Mouse (Mus musculus) midbrain, embryonic 15.5 days (tissue): ENCODE results near the gene Lef1. TPM values are rescaled to one million over a fixed set of nuclear protein-coding genes. Genes with fewer than 3 reads are reported as not detected.

Experiments used
- ATAC-seq: fragments of 200-750 bp; cut with Nextera tagmentation; replicated peaks from 2 replicates; pipeline ENCODE4 v1.8.0; 2017; ENCODE audit warnings: moderate TSS enrichment
- H3K27ac ChIP-seq: fragments of 300-500 bp; sonication (generic); 2 replicates; pipeline ENCODE4 v1.5.1; 2015; ENCODE audit warnings: mild to moderate bottlenecking, inconsistent platforms
- H3K27me3 ChIP-seq: fragments of 300-500 bp; sonication (generic); replicated peaks from 2 replicates; pipeline ENCODE4 v1.6.1; 2015; ENCODE audit warnings: inconsistent platforms
- H3K36me3 ChIP-seq: fragments of 300-500 bp; sonication (generic); replicated peaks from 2 replicates; pipeline ENCODE4 v1.6.1; 2015; ENCODE audit warnings: inconsistent platforms
- H3K4me1 ChIP-seq: fragments of 300-500 bp; sonication (generic); 2 replicates; pipeline ENCODE4 v1.6.1; 2015; ENCODE audit warnings: inconsistent platforms
- H3K4me2 ChIP-seq: fragments of 300-500 bp; sonication (generic); 2 replicates; pipeline ENCODE4 v1.6.1; 2015; ENCODE audit warnings: inconsistent platforms, mild to moderate bottlenecking, moderate library complexity
- H3K4me3 ChIP-seq: fragments of 300-500 bp; sonication (generic); 2 replicates; pipeline ENCODE4 v1.5.1; 2015; ENCODE audit warnings: mild to moderate bottlenecking, inconsistent platforms
- H3K9ac ChIP-seq: fragments of 300-500 bp; sonication (generic); 2 replicates; pipeline ENCODE4 v1.6.1; 2015; ENCODE audit warnings: mild to moderate bottlenecking, inconsistent platforms
- H3K9me3 ChIP-seq: fragments of 300-500 bp; sonication (generic); 2 replicates; pipeline ENCODE4 v1.6.1; 2016; ENCODE audit warnings: inconsistent platforms
- WGBS: fragments of 180-500 bp; shearing (Covaris S2); methylation state at CpG from one replicate; pipeline ENCODE4 v1.1.7; 2015; ENCODE audit warnings: mixed read lengths; 5-methylcytosine and 5-hydroxymethylcytosine counted together
- polyA plus RNA-seq: library from polyadenylated mRNA; unstranded; fragments of >200 nt; fragmentation: Nextera tagmentation; extraction: Ambion mirVana; gene quantifications from 2 replicates; pipeline ENCODE4 v1.2.1, GENCODE M21; 2015

Lef1 gene
- polyA plus RNA-seq, 1 experiment from 2014 or later: 79.6 TPM

DNA sequence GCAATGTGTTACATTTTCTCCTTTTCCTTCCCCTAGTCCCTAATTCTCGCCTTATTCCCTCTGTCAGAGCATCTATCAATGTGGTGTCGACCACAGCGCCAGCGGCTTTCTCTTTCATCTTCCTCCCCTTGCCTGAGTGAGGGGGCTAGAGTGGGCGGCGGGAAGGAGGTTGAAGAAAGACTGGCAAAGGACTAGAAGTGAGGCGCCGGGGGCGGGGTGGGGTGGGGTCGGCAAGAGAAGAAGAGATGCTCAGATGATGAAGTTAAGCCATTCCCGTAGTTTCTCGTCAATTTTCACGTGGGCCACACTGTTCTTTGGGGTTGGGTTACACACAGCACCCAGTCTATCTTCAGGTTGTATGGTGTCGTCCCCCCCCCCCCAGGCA lies 593 bp upstream of the Lef1 start:
- Histone ChIP-seq H3K4me1 (peaks cover 62% of the 10 kb centered on the region), H3K9me3 (no peaks in the 10 kb centered on the region), H3K9ac (peak overlapping the region; percentile 74; the same call in 1 of the 2 replicates), H3K4me3 (peak overlapping the region; percentile 57), H3K4me2 (peak overlapping the region; percentile 65), H3K27ac (peak overlapping the region; percentile 88), H3K36me3 (no peaks in the 10 kb centered on the region), H3K27me3 (no peaks in the 10 kb centered on the region)
- ATAC-seq: peak; percentile 32
- under 1% methylated on average over 14 of the region's 14 CpGs for WGBS

DNA sequence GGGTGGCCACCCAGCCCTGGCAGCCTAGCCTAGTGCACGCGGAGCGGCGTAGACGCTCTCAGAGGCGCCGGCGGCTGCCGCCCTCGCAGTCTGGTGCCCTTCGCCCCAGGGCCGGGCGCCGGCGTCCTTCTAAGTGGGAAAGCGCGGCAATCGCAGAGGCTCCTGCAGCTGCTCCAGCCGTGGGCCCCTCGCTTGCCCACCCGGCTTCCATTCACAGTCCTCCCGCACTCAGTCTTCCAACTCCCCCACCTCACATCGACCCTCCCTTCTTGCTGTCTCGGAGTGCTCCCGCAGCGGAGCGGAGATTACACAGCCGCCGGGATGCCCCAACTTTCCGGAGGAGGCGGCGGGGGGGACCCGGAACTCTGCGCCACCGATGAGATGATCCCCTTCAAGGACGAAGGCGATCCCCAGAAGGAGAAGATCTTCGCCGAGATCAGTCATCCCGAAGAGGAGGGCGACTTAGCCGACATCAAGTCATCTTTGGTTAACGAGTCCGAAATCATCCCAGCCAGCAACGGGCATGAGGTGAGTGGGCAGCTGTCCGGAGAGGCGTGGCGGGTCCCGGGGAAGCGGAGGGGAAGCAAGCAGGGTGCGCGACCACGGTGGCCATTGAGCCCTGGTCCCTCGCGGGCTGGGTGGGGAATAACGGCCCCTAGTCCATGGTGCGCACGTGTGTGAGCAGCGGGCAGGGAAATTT lies 1.0 kb downstream of the Lef1 start:
- WGBS: under 1% methylated on average over 59 of the region's 59 CpGs
- H3K27me3 ChIP-seq: no peaks in the 10 kb centered on the region
- H3K4me3 ChIP-seq: peak overlapping the region; percentile 57

DNA sequence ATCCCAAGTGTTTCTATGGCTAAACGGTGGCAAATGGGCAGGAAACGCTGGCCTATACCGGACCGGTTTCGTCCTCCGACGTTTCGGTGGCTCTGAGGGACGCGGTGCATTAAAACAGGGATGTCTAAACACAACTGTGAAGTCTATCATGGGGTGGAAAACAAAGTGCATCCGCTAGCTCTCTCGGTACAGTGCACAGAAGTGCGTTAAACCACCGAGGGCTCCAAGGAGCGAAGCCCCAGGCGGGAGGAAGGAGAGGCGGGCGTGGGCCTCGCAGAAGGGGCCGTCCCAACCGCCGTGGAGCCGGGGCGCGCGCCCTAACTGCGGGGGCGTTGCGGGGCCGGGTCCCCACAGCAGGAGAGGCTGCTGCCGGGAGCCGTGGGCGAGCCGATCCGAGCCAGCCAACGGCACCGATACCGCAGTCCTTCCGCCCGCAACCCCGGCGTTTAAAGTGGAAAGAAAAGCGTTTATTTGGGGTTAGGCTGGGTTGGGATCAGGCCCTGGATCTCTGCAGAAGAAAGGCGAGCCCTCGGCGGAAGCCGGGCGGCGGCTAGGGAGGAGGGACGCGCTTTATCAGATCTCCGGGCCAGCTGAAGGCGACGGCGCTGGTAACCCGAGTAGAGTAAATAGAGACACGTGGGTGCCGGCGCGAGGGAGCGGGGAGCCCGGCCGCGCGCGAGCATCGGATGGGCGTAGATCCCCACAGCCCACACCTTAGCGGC lies 1.7 kb downstream of the Lef1 start:
- Histone ChIP-seq H3K27me3 (no peaks in the 10 kb centered on the region), H3K27ac (peak overlapping the region; percentile 88), H3K4me3 (peak overlapping the region; percentile 57), H3K36me3 (no peaks in the 10 kb centered on the region; the same call in 1 of the 2 replicates), H3K4me1 (peaks cover 46% of the 10 kb centered on the region), H3K9me3 (no peaks in the 10 kb centered on the region), H3K9ac (peak overlapping the region; percentile 74), H3K4me2 (peak overlapping the region; percentile 65)
- ATAC-seq: peak; percentile 24; the same call in 1 of the 2 replicates
- WGBS: under 1% methylated on average over 69 of the region's 69 CpGs

More for the DNA sequence above, 1.0 kb downstream of the Lef1 start:
- ATAC-seq: peak; percentile 32; the same call in 1 of the 2 replicates
- Histone ChIP-seq H3K27ac (peak overlapping the region; percentile 88), H3K4me1 (peaks cover 50% of the 10 kb centered on the region), H3K9me3 (no peaks in the 10 kb centered on the region), H3K36me3 (no peaks in the 10 kb centered on the region; the same call in 1 of the 2 replicates), H3K9ac (peak overlapping the region; percentile 74), H3K4me2 (peak overlapping the region; percentile 65)

DNA sequence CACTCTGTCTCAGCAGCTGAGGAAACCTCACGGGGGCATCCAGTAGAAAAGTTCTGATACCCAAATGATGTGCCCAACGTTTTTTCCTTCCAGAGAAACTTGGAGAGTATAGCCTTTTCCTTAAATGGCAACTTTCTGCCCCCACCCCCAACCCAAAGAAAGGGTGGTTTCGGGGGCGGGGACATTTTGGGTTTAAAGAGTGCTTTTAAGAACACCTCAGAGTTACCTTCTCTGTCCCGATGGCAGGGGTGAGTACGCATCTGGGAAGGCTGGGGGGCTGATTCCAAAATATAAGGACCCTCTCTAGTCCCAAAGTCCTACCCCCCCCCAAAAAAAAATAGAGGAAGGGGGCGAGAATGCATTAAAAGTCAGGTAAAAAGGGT lies 2.3 kb downstream of the Lef1 start:
- H3K27me3 ChIP-seq: no peaks in the 10 kb centered on the region

DNA sequence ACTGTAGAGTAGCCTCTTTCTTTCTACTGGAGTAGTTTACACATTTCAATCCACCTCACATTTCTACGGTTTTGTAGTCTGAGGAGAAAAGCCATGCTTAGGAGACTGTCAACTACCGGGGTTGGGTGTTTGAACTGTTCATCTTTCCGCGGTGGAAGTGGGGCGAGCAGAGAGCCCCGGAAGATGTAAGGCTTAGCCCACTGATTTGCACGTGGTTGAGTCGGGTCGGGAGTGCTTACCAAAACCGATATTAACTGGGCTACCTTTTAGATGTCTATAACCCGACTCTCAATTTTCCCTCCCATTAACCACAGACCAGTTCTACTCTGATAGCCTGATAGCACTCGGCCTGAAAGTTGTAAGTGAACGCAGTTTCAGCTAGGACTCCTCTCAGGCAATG lies 2.8 kb downstream of the Lef1 start:
- Histone ChIP-seq H3K27me3 (no peaks in the 10 kb centered on the region), H3K9ac (peak overlapping the region; percentile 74), H3K27ac (no peak overlapping the region), H3K36me3 (no peaks in the 10 kb centered on the region; the same call in 1 of the 2 replicates), H3K9me3 (no peaks in the 10 kb centered on the region), H3K4me1 (peaks cover 40% of the 10 kb centered on the region), H3K4me3 (peak overlapping the region; percentile 57), H3K4me2 (peak overlapping the region; percentile 65)
- WGBS: 3% methylated on average over 13 of the region's 13 CpGs
- ATAC-seq: no peak

More for the DNA sequence above, 2.3 kb downstream of the Lef1 start:
- 1% methylated on average over 7 of the region's 7 CpGs for WGBS
- Histone ChIP-seq H3K27ac (peak overlapping the region; percentile 88), H3K9ac (peak overlapping the region; percentile 74), H3K4me1 (peaks cover 44% of the 10 kb centered on the region), H3K4me3 (peak overlapping the region; percentile 57), H3K9me3 (no peaks in the 10 kb centered on the region), H3K36me3 (no peaks in the 10 kb centered on the region; the same call in 1 of the 2 replicates), H3K4me2 (peak overlapping the region; percentile 65)
- no peak for ATAC-seq

DNA sequence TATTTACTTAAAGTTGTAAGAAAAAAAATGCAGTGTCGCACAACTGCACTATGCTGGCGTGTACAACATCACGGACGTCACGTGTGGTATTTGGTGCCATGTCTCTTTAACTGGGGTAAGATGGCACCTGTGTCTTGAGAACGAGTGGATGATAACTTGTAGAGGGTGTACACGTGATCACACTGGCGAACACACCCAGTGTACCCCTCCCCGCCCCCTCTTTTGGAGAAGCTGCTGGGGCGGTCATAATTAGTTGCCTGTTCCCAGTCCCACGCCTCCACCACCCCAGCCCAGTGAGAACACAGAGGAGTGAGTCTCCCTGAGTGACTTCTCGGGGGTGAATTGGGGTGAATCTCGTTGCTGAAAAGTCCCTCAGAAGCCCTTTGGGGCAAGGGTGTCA lies 5.8 kb downstream of the Lef1 start:
- peaks cover 25% of the 10 kb centered on the region; the same call in 1 of the 2 replicates for H3K4me1 ChIP-seq
- H3K9ac ChIP-seq: no peak overlapping the region
- peak overlapping the region; percentile 26 for H3K4me3 ChIP-seq
- peak overlapping the region; percentile 41 for H3K4me2 ChIP-seq
- no peaks in the 10 kb centered on the region; the same call in 1 of the 2 replicates for H3K36me3 ChIP-seq
- 90% methylated on average over 13 of the region's 13 CpGs for WGBS
- no peaks in the 10 kb centered on the region for H3K9me3 ChIP-seq
- H3K27me3 ChIP-seq: no peaks in the 10 kb centered on the region
- no peak overlapping the region for H3K27ac ChIP-seq
- no peak for ATAC-seq

DNA sequence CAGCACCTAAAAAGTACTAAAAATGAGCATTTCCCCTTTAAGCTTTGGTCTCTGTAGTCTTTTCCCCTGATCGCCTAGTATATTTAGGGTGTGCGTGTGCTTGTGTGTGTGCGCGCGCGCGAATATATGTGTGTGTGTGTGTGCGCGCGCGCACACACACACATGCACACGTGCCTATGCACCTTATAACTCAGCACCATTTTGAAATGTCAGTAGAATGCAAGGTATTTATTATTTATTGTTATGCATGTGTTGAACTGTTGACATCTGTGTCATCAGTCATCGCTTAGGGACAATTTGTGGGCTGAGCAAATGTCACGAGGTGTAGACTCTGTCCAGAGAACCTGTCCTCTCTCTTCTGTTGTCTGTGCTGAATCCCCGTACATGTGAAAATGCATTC lies 7.1 kb downstream of the Lef1 start:
- no peak overlapping the region for H3K9ac ChIP-seq
- no peak for ATAC-seq
- H3K27ac ChIP-seq: no peak overlapping the region
- no peaks in the 10 kb centered on the region; the same call in 1 of the 2 replicates for H3K36me3 ChIP-seq
- H3K4me2 ChIP-seq: peak overlapping the region; percentile 41
- peak overlapping the region; percentile 26 for H3K4me3 ChIP-seq
- WGBS: 90% methylated on average over 15 of the region's 15 CpGs
- H3K4me1 ChIP-seq: peaks cover 23% of the 10 kb centered on the region; the same call in 1 of the 2 replicates
- H3K9me3 ChIP-seq: no peaks in the 10 kb centered on the region
- no peaks in the 10 kb centered on the region for H3K27me3 ChIP-seq

DNA sequence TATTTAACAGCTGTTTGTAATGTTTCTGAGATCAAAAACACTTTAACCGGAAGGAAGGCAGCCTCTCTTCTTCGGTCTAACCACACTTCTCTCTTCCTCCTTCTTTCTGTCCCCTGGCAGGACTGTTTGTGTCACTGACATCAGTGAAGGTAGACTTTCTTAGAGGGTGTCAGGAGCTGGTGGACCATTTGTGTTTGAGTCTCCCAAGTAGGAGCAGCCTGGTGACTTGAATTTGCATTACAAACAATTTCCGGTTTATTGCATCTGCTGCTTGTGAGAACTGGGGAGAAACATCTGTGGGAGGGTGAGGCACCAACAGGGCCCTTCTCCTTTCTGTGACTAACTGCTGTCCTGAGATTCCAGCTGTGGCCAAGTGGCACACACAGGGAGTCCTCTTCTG lies 7.6 kb downstream of the Lef1 start:
- Histone ChIP-seq H3K9me3 (no peaks in the 10 kb centered on the region), H3K4me3 (peak overlapping the region; percentile 26; the same call in 1 of the 2 replicates), H3K4me2 (peak overlapping the region; percentile 41), H3K9ac (no peak overlapping the region), H3K27ac (no peak overlapping the region), H3K4me1 (peaks cover 23% of the 10 kb centered on the region; the same call in 1 of the 2 replicates), H3K27me3 (no peaks in the 10 kb centered on the region), H3K36me3 (no peaks in the 10 kb centered on the region; the same call in 1 of the 2 replicates)
- 54% methylated on average over 3 of the region's 3 CpGs for WGBS
- no peak for ATAC-seq

DNA sequence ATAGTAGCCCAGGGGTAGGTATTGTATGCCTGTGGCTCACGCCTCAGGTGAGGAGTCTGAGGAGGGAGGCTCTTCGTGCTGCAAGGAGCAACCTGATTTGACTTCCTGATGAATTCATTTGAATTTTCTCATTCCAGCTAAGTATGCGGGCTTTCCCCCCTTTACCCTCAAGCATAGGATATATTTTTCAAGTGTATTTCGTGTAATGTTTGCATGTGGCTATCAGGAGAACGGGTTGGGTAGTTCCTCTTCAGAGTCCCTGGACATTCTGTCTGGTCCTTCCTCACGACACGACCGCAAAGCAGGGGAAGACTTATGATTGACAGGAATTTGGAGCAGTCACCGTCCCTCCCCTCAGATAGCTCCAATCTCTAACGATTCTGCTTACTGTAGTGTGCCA lies 9.2 kb downstream of the Lef1 start:
- Histone ChIP-seq H3K4me2 (0 out of 2 replicates have a peak overlapping the region, but pooled peaks have one; percentile 3), H3K9ac (no peak overlapping the region), H3K27me3 (no peaks in the 10 kb centered on the region), H3K36me3 (no peaks in the 10 kb centered on the region; the same call in 1 of the 2 replicates), H3K4me3 (no peak overlapping the region), H3K4me1 (peaks cover 16% of the 10 kb centered on the region; the same call in 1 of the 2 replicates), H3K9me3 (no peaks in the 10 kb centered on the region), H3K27ac (no peak overlapping the region)
- no peak for ATAC-seq
- 80% methylated on average over 10 of the region's 10 CpGs for WGBS

DNA sequence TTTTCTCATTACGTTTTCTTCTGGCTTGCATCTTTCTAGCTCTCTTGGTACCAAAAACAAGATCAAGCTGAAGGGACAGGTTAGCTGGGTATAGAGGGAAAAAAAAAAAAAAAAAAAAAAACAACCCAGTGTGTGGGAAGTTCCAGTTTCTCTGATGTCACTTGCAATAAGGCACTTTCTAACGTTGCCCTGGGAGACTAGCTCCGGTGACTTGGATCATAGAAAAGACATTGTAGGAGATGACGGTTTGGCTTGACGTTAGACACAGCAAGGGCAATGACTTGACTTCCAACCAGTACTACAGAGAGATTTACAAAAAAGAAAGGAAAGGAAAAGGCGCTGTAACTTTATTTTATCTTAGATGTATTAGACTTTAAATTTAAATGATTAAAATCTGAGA lies 13.2 kb downstream of the Lef1 start:
- no peak overlapping the region for H3K4me3 ChIP-seq
- no peaks in the 10 kb centered on the region for H3K27me3 ChIP-seq
- no peaks in the 10 kb centered on the region for H3K36me3 ChIP-seq
- ATAC-seq: no peak
- no peak overlapping the region for H3K4me2 ChIP-seq
- peaks cover 6% of the 10 kb centered on the region; the same call in 1 of the 2 replicates for H3K4me1 ChIP-seq
- no peak overlapping the region for H3K9ac ChIP-seq
- no peak overlapping the region for H3K27ac ChIP-seq
- 91% methylated on average over 6 of the region's 6 CpGs for WGBS
- H3K9me3 ChIP-seq: no peaks in the 10 kb centered on the region

DNA sequence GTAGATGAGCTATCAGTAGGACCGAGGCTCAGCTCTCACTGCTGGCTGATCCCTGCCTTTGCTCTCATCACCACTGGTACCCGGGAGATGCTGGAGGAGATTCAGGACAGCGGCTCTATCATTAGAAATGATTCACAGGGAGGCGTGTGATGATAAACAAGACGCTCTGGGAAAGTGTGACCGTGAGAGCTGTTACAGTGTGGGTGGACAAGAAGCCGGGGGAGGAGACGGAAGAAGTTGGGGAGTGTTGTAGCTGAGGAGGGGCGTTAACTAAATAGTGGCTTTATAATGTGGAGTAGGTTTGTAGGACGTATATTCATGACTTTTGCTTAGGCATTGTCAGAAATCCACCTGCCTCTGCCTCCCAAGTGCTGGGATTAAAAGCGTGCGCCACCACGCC lies 15.6 kb downstream of the Lef1 start:
- Histone ChIP-seq H3K27me3 (no peaks in the 10 kb centered on the region), H3K4me1 (no peaks in the 10 kb centered on the region), H3K4me2 (no peak overlapping the region), H3K36me3 (no peaks in the 10 kb centered on the region), H3K9ac (no peak overlapping the region), H3K9me3 (no peaks in the 10 kb centered on the region), H3K4me3 (no peak overlapping the region), H3K27ac (no peak overlapping the region)
- 98% methylated on average over 13 of the region's 13 CpGs for WGBS
- ATAC-seq: no peak

DNA sequence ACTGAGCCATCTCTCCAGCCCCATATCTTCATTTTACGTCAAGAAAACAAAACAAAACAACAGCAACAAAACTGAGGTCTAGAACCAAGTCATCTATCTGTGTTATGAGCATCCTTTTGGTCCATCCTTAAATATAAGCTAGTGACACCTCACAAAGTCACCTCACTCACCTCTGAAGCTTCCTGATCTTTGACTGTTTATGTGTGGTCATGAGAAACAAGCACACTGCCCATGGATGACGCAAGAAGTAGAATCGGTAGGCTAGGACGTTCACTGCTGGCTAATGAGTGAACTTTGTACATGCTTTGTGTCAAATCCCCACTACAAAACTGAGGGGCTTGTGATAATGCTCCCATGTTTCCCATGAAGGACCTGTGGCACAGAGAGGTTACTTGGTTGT lies 16.2 kb downstream of the Lef1 start:
- no peak for ATAC-seq
- 97% methylated on average over 4 of the region's 4 CpGs for WGBS
- no peaks in the 10 kb centered on the region for H3K9me3 ChIP-seq

More for the DNA sequence above, 16.2 kb downstream of the Lef1 start:
- no peak overlapping the region for H3K27ac ChIP-seq
- H3K27me3 ChIP-seq: no peaks in the 10 kb centered on the region
- no peaks in the 10 kb centered on the region for H3K4me1 ChIP-seq
- no peak overlapping the region for H3K9ac ChIP-seq
- no peaks in the 10 kb centered on the region for H3K36me3 ChIP-seq
- no peak overlapping the region for H3K4me3 ChIP-seq
- H3K4me2 ChIP-seq: no peak overlapping the region
